Comparison of ENCODE assay signal across 8 mouse cellular contexts in the genomic region with DNA sequence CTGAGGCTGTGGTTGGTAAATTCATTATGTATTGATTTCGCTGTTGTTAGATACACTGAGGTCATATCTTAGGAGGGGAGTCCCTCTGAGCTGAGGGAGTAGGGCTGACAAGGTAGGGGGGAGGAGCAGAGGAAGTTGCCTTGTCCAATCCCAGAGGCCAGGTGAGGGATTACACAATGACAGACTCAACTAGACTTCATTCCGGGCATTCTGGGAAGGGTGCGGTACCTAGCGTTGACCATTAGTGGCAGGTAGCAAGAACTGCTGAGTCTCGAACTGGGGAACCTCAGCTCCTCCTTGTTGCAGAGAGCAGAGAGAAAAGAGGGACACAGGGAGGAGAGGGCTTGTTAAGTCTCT. TPM values are rescaled to one million over a fixed set of nuclear protein-coding genes. Genes with fewer than 3 reads are reported as not detected.
DNase-seq lines count a peak whose midpoint lies in the region; ATAC-seq lines count a peak whose summit lies in the region.

No protein-coding gene starts in this region.

- H3K9ac ChIP-seq in heart, embryonic 14.5 days (ENCODE audit: low read length) = peak overlapping the region; percentile 63; the same call in 1 of the 2 replicates
- H3K9ac ChIP-seq in intestine, embryonic 16.5 days (ENCODE audit: low read depth, low read length) = peak overlapping the region; percentile 61
- no peak overlapping the region for H3K9ac ChIP-seq in midbrain, embryonic 15.5 days

- H3K4me3 ChIP-seq in heart, embryonic 14.5 days (ENCODE audit: control insufficient read depth in 1 of 2, insufficient read depth in 1 of 2, low read depth in 1 of 2, low read length in 2 of 2) = peak overlapping the region; percentile 41 to 43; a peak in 2 of 4 replicates
- peak overlapping the region; percentile 59 for H3K4me3 ChIP-seq in embryonic facial prominence, embryonic 10.5 days
- peak overlapping the region; percentile 56 for H3K4me3 ChIP-seq in intestine, embryonic 16.5 days (ENCODE audit: low read length)
- peak overlapping the region; percentile 40 for H3K4me3 ChIP-seq in midbrain, embryonic 15.5 days

- H3K4me2 ChIP-seq in heart, embryonic 14.5 days (ENCODE audit: low read length) = peak overlapping the region; percentile 91
- peak overlapping the region; percentile 84 for H3K4me2 ChIP-seq in intestine, embryonic 16.5 days (ENCODE audit: low read depth, low read length)
- peak overlapping the region; percentile 64 for H3K4me2 ChIP-seq in midbrain, embryonic 15.5 days

- peaks cover 4 to 6% of the 10 kb centered on the region in 2 experiments; a peak in 2 of 4 replicates for H3K4me1 ChIP-seq in heart, embryonic 14.5 days (ENCODE audit: control insufficient read depth in 2 of 2, insufficient read depth in 2 of 2, low read length in 2 of 2)
- H3K4me1 ChIP-seq in embryonic facial prominence, embryonic 10.5 days = peaks cover 18% of the 10 kb centered on the region
- peaks cover 10% of the 10 kb centered on the region; the same call in 1 of the 2 replicates for H3K4me1 ChIP-seq in intestine, embryonic 16.5 days (ENCODE audit: control insufficient read depth, insufficient read depth, low read length)
- H3K4me1 ChIP-seq in midbrain, embryonic 15.5 days = peaks cover 15% of the 10 kb centered on the region

- peaks cover 6% of the 10 kb centered on the region for H3K27me3 ChIP-seq in heart, embryonic 14.5 days (ENCODE audit: control insufficient read depth, insufficient read depth, low read length)
- H3K27me3 ChIP-seq in embryonic facial prominence, embryonic 10.5 days (replicated peaks; ENCODE audit: low read depth, poor library complexity, severe bottlenecking) = peaks cover 26% of the 10 kb centered on the region
- no peaks in the 10 kb centered on the region for H3K27me3 ChIP-seq in intestine, embryonic 16.5 days (replicated peaks; ENCODE audit: control insufficient read depth, insufficient read depth, low read length)
- H3K27me3 ChIP-seq in midbrain, embryonic 15.5 days (replicated peaks) = no peaks in the 10 kb centered on the region; the same call in 1 of the 2 replicates

- DNase-seq in heart, postnatal 10 days = no peak
- DNase-seq in embryonic facial prominence, embryonic 10.5 days (ENCODE audit: low spot score) = no peak
- no peak for DNase-seq in urinary bladder, postnatal 14 days (ENCODE audit: low spot score)
- no peak for DNase-seq in thymus, postnatal 14 days
- no peak for DNase-seq in MN1 (ENCODE audit: low spot score)

- no peak for ATAC-seq in heart, embryonic 14.5 days (ENCODE audit: insufficient number of reproducible peaks, insufficient read depth, low FRiP score, low read depth)
- peak; percentile 63 for ATAC-seq in intestine, embryonic 16.5 days
- ATAC-seq in midbrain, embryonic 15.5 days (replicated peaks) = peak; percentile 29

- WGBS in heart, embryonic 14.5 days = 19% methylated on average over 5 of the region's 5 CpGs
- WGBS in embryonic facial prominence, embryonic 10.5 days = 13% methylated on average over 5 of the region's 5 CpGs
- 21% methylated on average over 5 of the region's 5 CpGs for WGBS in intestine, embryonic 16.5 days
- 16% methylated on average over 5 of the region's 5 CpGs for WGBS in midbrain, embryonic 15.5 days

- H3K9me3 ChIP-seq in heart, embryonic 14.5 days (ENCODE audit: control insufficient read depth, low read length) = no peaks in the 10 kb centered on the region
- no peaks in the 10 kb centered on the region for H3K9me3 ChIP-seq in embryonic facial prominence, embryonic 10.5 days
- H3K9me3 ChIP-seq in intestine, embryonic 16.5 days (ENCODE audit: control insufficient read depth, low read length) = no peaks in the 10 kb centered on the region
- no peaks in the 10 kb centered on the region for H3K9me3 ChIP-seq in midbrain, embryonic 15.5 days

- H3K27ac ChIP-seq in heart, embryonic 14.5 days (replicated peaks in 1 of 2; ENCODE audit: control insufficient read depth in 1 of 2, insufficient read depth in 1 of 2, low read depth in 2 of 2, low read length in 2 of 2) = no peak overlapping the region
- no peak overlapping the region; the same call in 1 of the 2 replicates for H3K27ac ChIP-seq in embryonic facial prominence, embryonic 10.5 days (replicated peaks)
- no peak overlapping the region for H3K27ac ChIP-seq in intestine, embryonic 16.5 days (ENCODE audit: low read length)
- H3K27ac ChIP-seq in midbrain, embryonic 15.5 days = peak overlapping the region; percentile 42

- no peaks in the 10 kb centered on the region for H3K36me3 ChIP-seq in heart, embryonic 14.5 days (ENCODE audit: control insufficient read depth, insufficient read depth, low read length)
- H3K36me3 ChIP-seq in embryonic facial prominence, embryonic 10.5 days (replicated peaks) = no peaks in the 10 kb centered on the region
- H3K36me3 ChIP-seq in intestine, embryonic 16.5 days (ENCODE audit: control insufficient read depth, insufficient read depth, low read length) = no peaks in the 10 kb centered on the region
- no peaks in the 10 kb centered on the region for H3K36me3 ChIP-seq in midbrain, embryonic 15.5 days (replicated peaks)

- intact Hi-C loops in heart, postnatal 10 days (cut with DNase I) = no loop called here

RNA-seq across cellular contexts. Expression of a gene that starts 7.8 kb away (rescaled TPM):
- 0.09 and 0.15 TPM in 2 replicates for polyA plus RNA-seq in heart, embryonic 14.5 days (2014; fragmentation: Nextera tagmentation; extraction: Ambion mirVana)
- not detected for total RNA-seq in heart, postnatal 10 days (2021)
- 0.04 and 0.19 TPM in 2 replicates for polyA plus RNA-seq in embryonic facial prominence, embryonic 10.5 days (2016; fragmentation: Nextera tagmentation; extraction: Ambion mirVana)
- polyA plus RNA-seq in intestine, embryonic 16.5 days (2015; fragmentation: Nextera tagmentation; extraction: Ambion mirVana) = 0.31 and 0.45 TPM in 2 replicates
- polyA plus RNA-seq in midbrain, embryonic 15.5 days (2015; fragmentation: Nextera tagmentation; extraction: Ambion mirVana) = 6.3 and 8.0 TPM in 2 replicates

RNA-seq across cellular contexts. Expression of a gene that starts 11.2 kb away (rescaled TPM):
- polyA plus RNA-seq in heart, embryonic 14.5 days (2014; fragmentation: Nextera tagmentation; extraction: Ambion mirVana) = 0.28 and 1.2 TPM in 2 replicates
- total RNA-seq in heart, postnatal 10 days (2021) = under 1 TPM; 0.42 to 0.60 TPM
- polyA plus RNA-seq in embryonic facial prominence, embryonic 10.5 days (2016; fragmentation: Nextera tagmentation; extraction: Ambion mirVana) = 0.12 TPM in 1 of 2 replicates, not detected in the other
- 0.11 and 0.29 TPM in 2 replicates for polyA plus RNA-seq in intestine, embryonic 16.5 days (2015; fragmentation: Nextera tagmentation; extraction: Ambion mirVana)
- polyA plus RNA-seq in midbrain, embryonic 15.5 days (2015; fragmentation: Nextera tagmentation; extraction: Ambion mirVana) = 0.24 and 0.27 TPM in 2 replicates

RNA-seq across cellular contexts. Expression of a gene that starts 13.3 kb away (rescaled TPM):
- polyA plus RNA-seq in heart, embryonic 14.5 days (2014; fragmentation: Nextera tagmentation; extraction: Ambion mirVana) = 0.43 and 0.47 TPM in 2 replicates
- total RNA-seq in heart, postnatal 10 days (2021) = under 1 TPM; 0.17 to 0.34 TPM
- polyA plus RNA-seq in embryonic facial prominence, embryonic 10.5 days (2016; fragmentation: Nextera tagmentation; extraction: Ambion mirVana) = 0.16 and 0.36 TPM in 2 replicates
- 0.29 and 0.33 TPM in 2 replicates for polyA plus RNA-seq in intestine, embryonic 16.5 days (2015; fragmentation: Nextera tagmentation; extraction: Ambion mirVana)
- polyA plus RNA-seq in midbrain, embryonic 15.5 days (2015; fragmentation: Nextera tagmentation; extraction: Ambion mirVana) = 0.86 and 0.89 TPM in 2 replicates

RNA-seq across cellular contexts. Expression of a gene that starts 23.2 kb away (rescaled TPM):
- not detected in 2 replicates for polyA plus RNA-seq in heart, embryonic 14.5 days (2014; fragmentation: Nextera tagmentation; extraction: Ambion mirVana)
- total RNA-seq in heart, postnatal 10 days (2021) = not detected
- 0.27 TPM in 1 of 2 replicates, not detected in the other for polyA plus RNA-seq in embryonic facial prominence, embryonic 10.5 days (2016; fragmentation: Nextera tagmentation; extraction: Ambion mirVana)
- polyA plus RNA-seq in intestine, embryonic 16.5 days (2015; fragmentation: Nextera tagmentation; extraction: Ambion mirVana) = 0.33 and 0.38 TPM in 2 replicates
- 0.28 and 0.41 TPM in 2 replicates for polyA plus RNA-seq in midbrain, embryonic 15.5 days (2015; fragmentation: Nextera tagmentation; extraction: Ambion mirVana)

RNA-seq across cellular contexts. Expression of a gene that starts 38.5 kb away (rescaled TPM):
- polyA plus RNA-seq in heart, embryonic 14.5 days (2014; fragmentation: Nextera tagmentation; extraction: Ambion mirVana) = 16.0 and 17.8 TPM in 2 replicates
- 100 to 1,000 TPM in 1 of 2 experiments, 10 to 100 TPM in 1; 61.4 to 101 TPM for total RNA-seq in heart, postnatal 10 days (2021)
- polyA plus RNA-seq in embryonic facial prominence, embryonic 10.5 days (2016; fragmentation: Nextera tagmentation; extraction: Ambion mirVana) = 6.1 and 7.3 TPM in 2 replicates
- polyA plus RNA-seq in intestine, embryonic 16.5 days (2015; fragmentation: Nextera tagmentation; extraction: Ambion mirVana) = 13.6 and 13.7 TPM in 2 replicates
- polyA plus RNA-seq in midbrain, embryonic 15.5 days (2015; fragmentation: Nextera tagmentation; extraction: Ambion mirVana) = 11.3 and 12.3 TPM in 2 replicates
